In the genomic region with DNA sequence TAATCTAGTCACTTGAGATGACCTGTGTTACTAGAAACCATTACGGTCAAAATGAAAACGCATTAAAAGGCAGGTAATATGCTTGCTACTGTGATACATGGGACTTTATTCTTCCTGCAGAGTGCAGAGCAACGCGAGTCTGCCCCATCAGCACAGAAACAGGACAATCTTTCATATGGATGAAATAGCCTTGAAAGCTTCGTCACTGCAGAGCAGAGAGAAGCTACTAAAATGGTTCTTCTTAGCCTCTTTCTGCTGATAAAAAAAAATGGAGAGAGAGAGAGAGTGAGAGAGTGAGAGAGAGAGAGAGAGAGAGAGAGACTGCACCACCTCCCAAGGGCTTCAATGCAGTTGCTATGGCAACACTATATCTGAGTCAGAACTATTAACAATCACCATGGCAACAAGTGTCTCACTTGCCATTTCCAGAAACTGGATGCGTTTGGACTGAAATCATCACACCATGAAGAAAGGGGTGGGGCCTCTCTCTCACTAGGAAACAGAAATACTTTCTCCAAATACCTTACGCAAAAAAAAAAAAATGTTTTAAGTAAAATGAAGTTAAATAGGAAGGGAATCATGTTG, we compare ENCODE assay signal across 9 mouse cellular contexts.
DNase-seq lines count a peak whose midpoint lies in the region; ATAC-seq and TF ChIP-seq lines count a peak whose summit lies in the region.
"Had no signal": no experiment of that assay in that cellular context is flagged by ENCODE, and none has a peak within 500 bp of the region (broad histone marks: within the 10 kb centered on the region; RNA-seq: fewer than 3 reads in every experiment).

No protein-coding gene starts in this region.

- no peak for TF ChIP-seq CTCF in kidney, adult 2 months (conservative IDR thresholded peaks at IDR 0.05; ENCODE audit: insufficient read depth, insufficient read length, low read depth, low read length)

- H3K9ac ChIP-seq in forebrain, embryonic 12.5 days = no peak overlapping the region
- H3K9ac ChIP-seq in neural tube, embryonic 15.5 days (replicated peaks) = no peak overlapping the region
- H3K9ac ChIP-seq: liver, embryonic 13.5 days had no signal

- DNase-seq in R1 (ENCODE audit: low read depth, low spot score) = peak; percentile 60
- peak; percentile 82 for DNase-seq in layer of hippocampus, adult 9-11 months
- no peak for DNase-seq in kidney, adult 2 months
- DNase-seq in lung, postnatal 10 days = no peak
- DNase-seq in yolk sac, embryonic 10.5 days (ENCODE audit: low spot score) = no peak
- DNase-seq: liver, embryonic 13.5 days had no signal

- H3K4me1 ChIP-seq in forebrain, embryonic 12.5 days = peaks cover 25% of the 10 kb centered on the region
- peaks cover 20% of the 10 kb centered on the region for H3K4me1 ChIP-seq in neural tube, embryonic 15.5 days
- no peaks in the 10 kb centered on the region for H3K4me1 ChIP-seq in kidney, adult 2 months (ENCODE audit: control insufficient read depth, insufficient read depth, low read length)
- H3K4me1 ChIP-seq: liver, embryonic 13.5 days had no signal

- TF ChIP-seq POLR2A in kidney, adult 2 months (IDR thresholded peaks at IDR 0.05; ENCODE audit: low read depth, low read length) = no peak

- H3K27me3 ChIP-seq in forebrain, embryonic 12.5 days = no peaks in the 10 kb centered on the region
- no peaks in the 10 kb centered on the region for H3K27me3 ChIP-seq in neural tube, embryonic 15.5 days (replicated peaks)
- no peaks in the 10 kb centered on the region for H3K27me3 ChIP-seq in kidney, adult 2 months (replicated peaks; ENCODE audit: control insufficient read depth, insufficient read depth, low read length)
- H3K27me3 ChIP-seq: liver, embryonic 13.5 days had no signal

- 0 out of 2 replicates have a peak overlapping the region, but pooled peaks have one; percentile 13 for H3K4me2 ChIP-seq in forebrain, embryonic 12.5 days
- peak overlapping the region; percentile 9 for H3K4me2 ChIP-seq in neural tube, embryonic 15.5 days
- H3K4me2 ChIP-seq: liver, embryonic 13.5 days had no signal

- ATAC-seq in forebrain, embryonic 12.5 days (ENCODE audit: low FRiP score) = peak; percentile 85
- peak; percentile 91 for ATAC-seq in neural tube, embryonic 15.5 days (ENCODE audit: low FRiP score)
- ATAC-seq in megakaryocyte-erythroid progenitor cell, adult 5-6 weeks (replicated peaks; ENCODE audit: low FRiP score, low TSS enrichment, poor library complexity, severe bottlenecking) = no peak

- H3K36me3 ChIP-seq in forebrain, embryonic 12.5 days (replicated peaks) = no peaks in the 10 kb centered on the region
- H3K36me3 ChIP-seq in neural tube, embryonic 15.5 days = no peaks in the 10 kb centered on the region
- H3K36me3 ChIP-seq in kidney, adult 2 months (ENCODE audit: control insufficient read depth, insufficient read depth, low read length) = no peaks in the 10 kb centered on the region
- H3K36me3 ChIP-seq: liver, embryonic 13.5 days had no signal

- H3K27ac ChIP-seq in forebrain, embryonic 12.5 days = peak overlapping the region; percentile 78
- peak overlapping the region; percentile 78 for H3K27ac ChIP-seq in neural tube, embryonic 15.5 days (replicated peaks)
- H3K27ac ChIP-seq in kidney, adult 2 months (ENCODE audit: insufficient read depth, low read depth, low read length) = no peak overlapping the region
- H3K27ac ChIP-seq: liver, embryonic 13.5 days had no signal

- H3K4me3 ChIP-seq in forebrain, embryonic 12.5 days (replicated peaks) = no peak overlapping the region
- no peak overlapping the region for H3K4me3 ChIP-seq in neural tube, embryonic 15.5 days (replicated peaks)
- no peak overlapping the region for H3K4me3 ChIP-seq in kidney, adult 2 months (ENCODE audit: insufficient read depth, low read depth, low read length)
- H3K4me3 ChIP-seq: liver, embryonic 13.5 days had no signal

- WGBS in forebrain, embryonic 12.5 days = 48% methylated on average over 7 of the region's 7 CpGs
- 19% methylated on average over 7 of the region's 7 CpGs for WGBS in neural tube, embryonic 15.5 days
- 58% methylated on average over 7 of the region's 7 CpGs for WGBS in kidney, adult 2 months

- H3K9me3 ChIP-seq in forebrain, embryonic 12.5 days = no peaks in the 10 kb centered on the region
- H3K9me3 ChIP-seq in neural tube, embryonic 15.5 days (replicated peaks) = no peaks in the 10 kb centered on the region
- H3K9me3 ChIP-seq: liver, embryonic 13.5 days had no signal

Comparison
In these comparisons a context has a peak if more than half of its experiments do, and no peak if none do; other contexts are left out.
1. DNase-seq: peak in R1 (single experiment) and layer of hippocampus, adult 9-11 months (single experiment); none in kidney, adult 2 months (single experiment), lung, postnatal 10 days (single experiment) and yolk sac, embryonic 10.5 days (single experiment).